Mouse (Mus musculus) midbrain, embryonic 14.5 days (tissue): ENCODE data around the gene Loxl1. TPM values are rescaled to one million over a fixed set of nuclear protein-coding genes. Genes with fewer than 3 reads are reported as not detected.
A peak's percentile ranks its signal among the peaks of the same experiment; 100 is the strongest.
"Not testable (repeated sequence)": the region's sequence is repeated elsewhere in the genome, so short reads cannot be mapped to it uniquely, and the experiment has no call there.

Experiments
- ATAC-seq: fragments of 200-750 bp; cut with Nextera tagmentation; 2 replicates; pipeline ENCODE4 v1.8.0; 2017; ENCODE audit warnings: moderate number of reproducible peaks, moderate library complexity; ENCODE audit not compliant: low FRiP score, low TSS enrichment
- DNase-seq: peaks from one replicate; pipeline ENCODE4 v3.0.0-alpha.2; 2015
- H3K27ac ChIP-seq: fragments of 300-500 bp; sonication (generic); replicated peaks from 2 replicates; pipeline ENCODE4 v1.5.1; 2014; ENCODE audit warnings: mild to moderate bottlenecking, low read depth, low read length, moderate library complexity
- H3K27me3 ChIP-seq: fragments of 300-500 bp; sonication (generic); 2 replicates; pipeline ENCODE4 v1.6.1; 2014; ENCODE audit warnings: low read length, control low read depth, mixed read lengths; ENCODE audit not compliant: control insufficient read depth, insufficient read depth
- H3K36me3 ChIP-seq: fragments of 300-500 bp; sonication (generic); 2 replicates; pipeline ENCODE4 v1.6.1; 2014; ENCODE audit warnings: low read length, control low read depth; ENCODE audit not compliant: control insufficient read depth, insufficient read depth
- H3K4me1 ChIP-seq: fragments of 300-500 bp; sonication (generic); 2 replicates; pipeline ENCODE4 v1.6.1; 2014; ENCODE audit warnings: mild to moderate bottlenecking, antibody characterized with exemption, low read length, control low read depth; ENCODE audit not compliant: control insufficient read depth, insufficient read depth
- H3K4me2 ChIP-seq: fragments of 300-500 bp; sonication (generic); 2 replicates; pipeline ENCODE4 v1.6.1; 2014; ENCODE audit warnings: mild to moderate bottlenecking, low read length, moderate library complexity
- H3K4me3 ChIP-seq: fragments of 300-500 bp; sonication (generic); replicated peaks from 2 replicates; pipeline ENCODE4 v1.5.1; 2014; ENCODE audit warnings: low read depth, low read length
- H3K9ac ChIP-seq: fragments of 300-500 bp; sonication (generic); replicated peaks from 2 replicates; pipeline ENCODE4 v1.6.1; 2014; ENCODE audit warnings: mild to moderate bottlenecking, low read length, moderate library complexity
- H3K9me3 ChIP-seq: fragments of 300-500 bp; sonication (generic); 2 replicates; pipeline ENCODE4 v1.6.1; 2016; ENCODE audit warnings: low read length, control low read depth, mixed read lengths; ENCODE audit not compliant: control insufficient read depth
- WGBS: fragments of 180-500 bp; shearing (Covaris S2); extraction: QIAGEN DNeasy Blood & Tissue Kit; methylation state at CpG from one replicate; pipeline ENCODE4 v1.1.7; 2014; 5-methylcytosine and 5-hydroxymethylcytosine counted together
- polyA plus RNA-seq: library from polyadenylated mRNA; unstranded; fragments of >200 nt; fragmentation: Nextera tagmentation; extraction: Ambion mirVana; gene quantifications from 2 replicates; pipeline ENCODE4 v1.2.1, GENCODE M21; 2014

Gene Loxl1
- polyA plus RNA-seq, 1 experiment from 2014 or later, result 5.6 TPM

DNA sequence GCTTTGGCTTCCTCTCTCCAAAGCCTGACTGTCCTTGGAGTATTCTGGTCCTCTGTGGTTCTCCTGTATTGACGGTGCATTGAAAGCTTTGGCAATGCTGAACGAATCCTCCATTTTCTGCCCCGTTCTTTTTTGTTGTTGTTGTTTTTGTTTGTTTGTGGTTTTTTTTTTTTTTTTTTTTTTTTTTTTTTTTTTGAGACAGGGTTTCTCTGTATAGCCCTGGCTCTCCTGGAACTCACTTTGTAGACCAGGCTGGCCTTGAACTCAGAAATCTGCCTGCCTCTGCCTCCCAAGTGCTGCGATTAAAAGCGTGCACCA is 59.2 kb downstream of the Loxl1 start:
- peak overlapping the region; percentile 77 for H3K9ac ChIP-seq
- not testable (repeated sequence) for H3K27me3 ChIP-seq, DNase-seq, ATAC-seq, H3K9me3 ChIP-seq, H3K4me1 ChIP-seq
- H3K27ac ChIP-seq, result peak overlapping the region; percentile 74; the same call in 1 of the 2 replicates
- H3K36me3 ChIP-seq, result peaks cover 34% of the 10 kb centered on the region
- 73% methylated on average over 5 of the region's 5 CpGs for WGBS
- H3K4me2 ChIP-seq, result peak overlapping the region; percentile 77
- H3K4me3 ChIP-seq, result peak overlapping the region; percentile 64

GRCm38 (mm10) chr9:58253033-58253804 is 59.8 kb downstream of the Loxl1 start, which contains the start of gene Stoml1:
Gene Stoml1 (plus strand): TSS chr9:58253164.
- Histone ChIP-seq H3K4me1 (no peaks in the 10 kb centered on the region), H3K36me3 (peaks cover 29% of the 10 kb centered on the region), H3K4me2 (peak within 1 kb of the TSS; percentile 77), H3K27me3 (no peaks in the 10 kb centered on the region), H3K9ac (peak within 1 kb of the TSS; percentile 77), H3K9me3 (no peaks in the 10 kb centered on the region), H3K4me3 (peak within 1 kb of the TSS; percentile 64), H3K27ac (peak within 1 kb of the TSS; percentile 74)
- peak; percentile 95 for DNase-seq
- under 1% methylated on average over 31 of the region's 31 CpGs for WGBS
- ATAC-seq, result peak; percentile 97

GRCm38 (mm10) chr9:58250730-58251129 is 62.3 kb downstream of the Loxl1 start:
- not testable (repeated sequence) for H3K27ac ChIP-seq, H3K27me3 ChIP-seq, ATAC-seq, H3K4me1 ChIP-seq, H3K9ac ChIP-seq, H3K4me2 ChIP-seq, H3K4me3 ChIP-seq, H3K9me3 ChIP-seq, DNase-seq, H3K36me3 ChIP-seq
- WGBS, result 94% methylated on average over 1 of the region's 1 CpGs

GRCm38 (mm10) chr9:58250322-58250721 is 62.7 kb downstream of the Loxl1 start:
- WGBS, result 78% methylated on average over 8 of the region's 8 CpGs
- no peaks in the 10 kb centered on the region for H3K9me3 ChIP-seq
- no peak for DNase-seq

GRCm38 (mm10) chr9:58249592-58250192 is 63.3 kb downstream of the Loxl1 start, which contains the start of gene Pml:
Gene Pml (minus strand): TSS chr9:58249786.
- peak; percentile 70 for DNase-seq
- ATAC-seq, result no peak
- H3K36me3 ChIP-seq, result no peaks in the 10 kb centered on the region
- H3K4me3 ChIP-seq, result peak within 1 kb of the TSS; percentile 25
- no peak within 1 kb of the TSS for H3K27ac ChIP-seq
- peaks cover 6% of the 10 kb centered on the region; the same call in 1 of the 2 replicates for H3K4me1 ChIP-seq
- H3K4me2 ChIP-seq, result peak within 1 kb of the TSS; percentile 52
- no peaks in the 10 kb centered on the region for H3K9me3 ChIP-seq
- H3K27me3 ChIP-seq, result no peaks in the 10 kb centered on the region
- WGBS, result 1% methylated on average over 16 of the region's 16 CpGs
- peak within 1 kb of the TSS; percentile 44 for H3K9ac ChIP-seq

More at GRCm38 (mm10) chr9:58250322-58250721, 62.7 kb downstream of the Loxl1 start:
- Histone ChIP-seq H3K9ac (no peak overlapping the region), H3K36me3 (no peaks in the 10 kb centered on the region), H3K4me2 (peak overlapping the region; percentile 52; the same call in 1 of the 2 replicates), H3K4me1 (peaks cover 6% of the 10 kb centered on the region; the same call in 1 of the 2 replicates), H3K27me3 (no peaks in the 10 kb centered on the region), H3K27ac (no peak overlapping the region), H3K4me3 (no peak overlapping the region)
- ATAC-seq, result no peak

- DNase-seq (no peak), ATAC-seq (no peak)
- 48% methylated on average over 7 of the region's 7 CpGs for WGBS
- H3K9ac ChIP-seq, result no peak overlapping the region
- peaks cover 6% of the 10 kb centered on the region; the same call in 1 of the 2 replicates for H3K4me1 ChIP-seq
- H3K27ac ChIP-seq, result no peak overlapping the region
- peak overlapping the region; percentile 52 for H3K4me2 ChIP-seq
- H3K36me3 ChIP-seq, result no peaks in the 10 kb centered on the region
- H3K27me3 ChIP-seq, result no peaks in the 10 kb centered on the region
- no peaks in the 10 kb centered on the region for H3K9me3 ChIP-seq
- peak overlapping the region; percentile 25; the same call in 1 of the 2 replicates for H3K4me3 ChIP-seq
Observed at GRCm38 (mm10) chr9:58248746-58249413, 64.1 kb downstream of the Loxl1 start.

GRCm38 (mm10) chr9:58247064-58247759 is 65.8 kb downstream of the Loxl1 start:
- Histone ChIP-seq H3K4me2 (peak overlapping the region; percentile 44), H3K27me3 (no peaks in the 10 kb centered on the region), H3K9ac (peak overlapping the region; percentile 39), H3K36me3 (no peaks in the 10 kb centered on the region), H3K4me1 (peaks cover 6% of the 10 kb centered on the region; the same call in 1 of the 2 replicates), H3K4me3 (no peak overlapping the region), H3K27ac (peak overlapping the region; percentile 47; the same call in 1 of the 2 replicates), H3K9me3 (no peaks in the 10 kb centered on the region)
- 14% methylated on average over 25 of the region's 25 CpGs for WGBS
- DNase-seq, result peak; percentile 89
- ATAC-seq, result peak; percentile 31; the same call in 1 of the 2 replicates

DNA sequence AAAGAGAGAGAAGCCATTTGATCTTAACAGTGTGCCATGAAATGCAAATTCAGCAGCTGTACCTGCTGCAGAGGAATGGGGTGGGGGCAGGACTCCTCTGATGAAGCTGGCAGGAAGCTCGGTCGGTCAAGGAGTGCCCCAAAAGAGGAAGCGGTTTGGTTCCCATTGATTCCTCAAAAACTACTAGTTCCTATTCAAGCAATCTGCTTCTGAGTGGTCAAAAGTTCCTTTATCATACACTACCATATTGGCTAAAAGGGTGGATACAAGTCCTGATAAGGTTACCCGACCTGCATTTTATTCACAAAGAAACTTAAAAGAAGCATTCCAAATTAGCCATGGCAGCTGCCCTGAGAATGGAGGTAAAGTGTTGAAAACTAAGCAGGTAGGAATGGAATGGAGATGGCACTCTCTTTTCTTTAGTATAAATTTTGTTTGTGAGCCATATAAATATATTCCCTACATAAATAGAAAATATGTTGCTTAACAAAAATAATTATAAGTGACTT is 66.8 kb downstream of the Loxl1 start:
- no peaks in the 10 kb centered on the region for H3K36me3 ChIP-seq

More for the DNA sequence above, 66.8 kb downstream of the Loxl1 start:
- H3K4me1 ChIP-seq, result peaks cover 8% of the 10 kb centered on the region; the same call in 1 of the 2 replicates
- WGBS, result 68% methylated on average over 4 of the region's 4 CpGs
- no peak for DNase-seq
- H3K27ac ChIP-seq, result no peak overlapping the region
- H3K9ac ChIP-seq, result no peak overlapping the region
- H3K9me3 ChIP-seq, result no peaks in the 10 kb centered on the region
- ATAC-seq, result no peak
- H3K4me2 ChIP-seq, result no peak overlapping the region
- no peak overlapping the region for H3K4me3 ChIP-seq
- H3K27me3 ChIP-seq, result no peaks in the 10 kb centered on the region
